Mouse (Mus musculus) stomach, embryonic 15.5 days (tissue): ENCODE results near the gene Hcrtr2. TPM values are rescaled to one million over a fixed set of nuclear protein-coding genes. Genes with fewer than 3 reads are reported as not detected.
A peak's percentile ranks its signal among the peaks of the same experiment; 100 is the strongest.

Experiments used
- ATAC-seq: fragments of 200-750 bp; cut with Nextera tagmentation; 2 replicates; pipeline ENCODE4 v1.8.0; 2017; ENCODE audit warnings: low read depth, moderate number of reproducible peaks, moderate TSS enrichment; ENCODE audit not compliant: insufficient read depth, low FRiP score
- H3K27ac ChIP-seq: fragments of 300-500 bp; sonication (generic); 2 replicates; pipeline ENCODE4 v1.5.1; 2015; ENCODE audit warnings: mild to moderate bottlenecking, inconsistent platforms
- H3K27me3 ChIP-seq: fragments of 300-500 bp; sonication (generic); replicated peaks from 2 replicates; pipeline ENCODE4 v1.6.1; 2015; ENCODE audit warnings: inconsistent platforms
- H3K36me3 ChIP-seq: fragments of 300-500 bp; sonication (generic); 2 replicates; pipeline ENCODE4 v1.6.1; 2015; ENCODE audit warnings: inconsistent platforms
- H3K4me1 ChIP-seq: fragments of 300-500 bp; sonication (generic); 2 replicates; pipeline ENCODE4 v1.6.1; 2015; ENCODE audit warnings: inconsistent platforms
- H3K4me2 ChIP-seq: fragments of 300-500 bp; sonication (generic); 2 replicates; pipeline ENCODE4 v1.6.1; 2015; ENCODE audit warnings: mild to moderate bottlenecking, inconsistent platforms
- H3K4me3 ChIP-seq: fragments of 300-500 bp; sonication (generic); replicated peaks from 2 replicates; pipeline ENCODE4 v1.5.1; 2015; ENCODE audit warnings: inconsistent platforms
- H3K9ac ChIP-seq: fragments of 300-500 bp; sonication (generic); 2 replicates; pipeline ENCODE4 v1.6.1; 2015; ENCODE audit warnings: inconsistent platforms
- H3K9me3 ChIP-seq: fragments of 300-500 bp; sonication (generic); 2 replicates; pipeline ENCODE4 v1.6.1; 2016; ENCODE audit warnings: inconsistent platforms
- WGBS: fragments of 180-500 bp; shearing (Covaris S2); methylation state at CpG from one replicate; pipeline ENCODE4 v1.1.7; 2015; 5-methylcytosine and 5-hydroxymethylcytosine counted together
- polyA plus RNA-seq: library from polyadenylated mRNA; unstranded; fragments of >200 nt; fragmentation: Nextera tagmentation; extraction: Ambion mirVana; gene quantifications from 2 replicates; pipeline ENCODE4 v1.2.1, GENCODE M21; 2015

Hcrtr2 gene
- polyA plus RNA-seq, 1 experiment from 2014 or later = not detected

DNA sequence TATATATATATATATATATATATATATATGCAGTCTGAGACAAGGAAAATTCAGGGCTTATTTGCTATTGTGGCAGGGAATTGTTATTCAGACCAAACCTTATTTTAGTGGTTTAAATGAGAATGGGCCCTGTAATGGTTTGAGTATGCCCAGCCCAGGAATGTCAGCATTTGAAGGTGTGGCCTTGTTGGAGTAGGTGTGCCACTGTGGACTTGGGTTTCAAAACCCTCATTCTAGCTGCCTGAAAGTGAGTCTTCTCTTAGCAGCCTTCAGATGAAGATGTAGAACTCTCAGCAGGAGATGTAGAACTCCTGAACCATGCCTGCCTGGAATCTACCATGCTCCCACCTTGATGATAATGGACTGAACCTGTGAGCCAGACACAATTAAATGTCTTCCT lies 9.7 kb downstream of the Hcrtr2 start:
- H3K27ac ChIP-seq = no peak overlapping the region
- no peak for ATAC-seq
- H3K9me3 ChIP-seq = no peaks in the 10 kb centered on the region
- H3K9ac ChIP-seq = no peak overlapping the region
- H3K4me2 ChIP-seq = no peak overlapping the region
- H3K4me1 ChIP-seq = no peaks in the 10 kb centered on the region
- H3K4me3 ChIP-seq = no peak overlapping the region
- H3K36me3 ChIP-seq = no peaks in the 10 kb centered on the region
- H3K27me3 ChIP-seq = no peaks in the 10 kb centered on the region

DNA sequence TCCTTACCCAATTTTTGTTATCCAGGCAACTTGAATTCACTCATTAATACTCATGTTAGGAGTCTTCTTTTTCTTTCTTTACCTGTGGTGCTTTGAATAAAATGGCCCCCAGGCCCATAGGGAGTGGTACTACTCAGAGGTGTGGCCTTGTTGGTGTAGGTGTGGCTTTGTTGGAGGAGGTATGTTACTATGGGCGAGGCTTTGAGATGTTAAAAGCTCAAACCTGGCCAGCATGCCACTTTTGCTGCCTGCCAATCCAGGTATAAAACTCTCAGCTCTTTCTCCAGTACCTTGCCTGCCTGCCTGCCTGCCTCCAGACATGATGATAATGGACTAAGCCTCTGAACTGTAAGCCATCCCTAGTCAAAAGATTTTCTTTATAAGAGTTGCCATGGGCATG lies 11.4 kb downstream of the Hcrtr2 start:
- Histone ChIP-seq H3K9ac (no peak overlapping the region), H3K36me3 (no peaks in the 10 kb centered on the region), H3K27me3 (no peaks in the 10 kb centered on the region), H3K9me3 (no peaks in the 10 kb centered on the region), H3K4me1 (no peaks in the 10 kb centered on the region), H3K4me3 (no peak overlapping the region), H3K27ac (no peak overlapping the region), H3K4me2 (no peak overlapping the region)
- WGBS = 56% methylated on average over 1 of the region's 1 CpGs
- ATAC-seq = no peak

DNA sequence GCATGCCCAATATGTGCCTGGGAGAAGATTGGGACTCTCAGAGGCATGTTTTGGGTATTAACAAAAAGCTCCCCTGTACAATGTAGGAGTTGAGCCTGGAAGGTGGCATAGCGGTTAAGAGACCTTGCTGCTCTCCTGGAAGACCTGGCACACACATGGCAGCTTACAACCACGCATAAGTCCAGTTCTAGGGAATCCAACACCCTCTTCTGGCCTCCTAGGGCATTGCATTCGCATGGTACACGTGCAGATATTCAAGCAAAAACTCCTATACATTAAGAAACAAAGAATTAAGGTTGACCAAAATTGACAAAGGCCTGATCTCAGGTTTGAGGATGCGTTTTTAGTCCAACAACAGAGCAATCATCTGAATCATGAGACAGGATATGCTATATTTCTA lies 32.3 kb downstream of the Hcrtr2 start:
- Histone ChIP-seq H3K27me3 (no peaks in the 10 kb centered on the region), H3K36me3 (no peaks in the 10 kb centered on the region), H3K4me3 (no peak overlapping the region), H3K27ac (no peak overlapping the region), H3K9me3 (no peaks in the 10 kb centered on the region), H3K9ac (no peak overlapping the region), H3K4me1 (no peaks in the 10 kb centered on the region), H3K4me2 (no peak overlapping the region)
- no peak for ATAC-seq
- 73% methylated on average over 5 of the region's 5 CpGs for WGBS

DNA sequence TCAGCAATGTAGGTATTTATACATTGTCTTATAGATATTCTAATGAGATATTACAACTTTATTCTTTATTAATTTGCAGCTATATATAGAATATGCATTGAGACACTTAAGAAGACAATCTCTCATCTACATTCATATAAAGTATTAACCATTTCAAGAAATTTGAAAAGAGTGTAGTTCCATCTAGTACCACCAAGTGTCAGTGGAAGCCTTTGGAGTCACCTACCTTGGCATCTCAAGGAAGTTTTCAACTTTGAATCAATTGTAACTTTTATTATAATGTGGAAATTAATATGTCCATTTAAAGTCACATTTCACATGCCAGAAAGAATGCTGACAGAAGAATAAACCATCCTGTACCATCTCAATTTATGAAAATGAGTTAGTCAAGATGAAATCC lies 52.8 kb downstream of the Hcrtr2 start:
- H3K27me3 ChIP-seq = no peaks in the 10 kb centered on the region
- no peaks in the 10 kb centered on the region for H3K36me3 ChIP-seq
- H3K9ac ChIP-seq = no peak overlapping the region
- H3K4me2 ChIP-seq = no peak overlapping the region
- no peak overlapping the region for H3K27ac ChIP-seq
- no peak for ATAC-seq
- no peaks in the 10 kb centered on the region for H3K4me1 ChIP-seq
- no peak overlapping the region for H3K4me3 ChIP-seq
- no peaks in the 10 kb centered on the region for H3K9me3 ChIP-seq

DNA sequence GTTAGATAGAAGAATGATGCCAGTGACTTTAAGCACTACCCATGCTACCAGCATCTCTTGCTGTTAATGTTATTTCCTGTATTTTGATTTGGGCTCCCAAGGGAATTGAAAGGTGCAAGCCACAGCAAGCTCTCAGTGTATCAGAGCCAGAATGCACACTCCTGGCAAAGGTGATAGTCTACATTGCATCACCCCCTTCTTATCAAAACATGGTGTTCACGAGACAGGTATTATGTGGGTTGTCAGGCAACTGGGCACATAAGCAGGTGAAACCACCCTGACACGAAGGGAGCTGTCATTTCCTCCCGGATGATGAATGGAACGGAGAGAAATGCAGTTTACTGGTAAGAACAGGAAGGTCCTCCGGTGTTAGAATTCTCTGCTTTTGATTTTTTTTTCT lies 65.9 kb downstream of the Hcrtr2 start:
- no peaks in the 10 kb centered on the region for H3K36me3 ChIP-seq
- ATAC-seq = no peak
- 56% methylated on average over 5 of the region's 5 CpGs for whole genome bisulfite sequencing

DNA sequence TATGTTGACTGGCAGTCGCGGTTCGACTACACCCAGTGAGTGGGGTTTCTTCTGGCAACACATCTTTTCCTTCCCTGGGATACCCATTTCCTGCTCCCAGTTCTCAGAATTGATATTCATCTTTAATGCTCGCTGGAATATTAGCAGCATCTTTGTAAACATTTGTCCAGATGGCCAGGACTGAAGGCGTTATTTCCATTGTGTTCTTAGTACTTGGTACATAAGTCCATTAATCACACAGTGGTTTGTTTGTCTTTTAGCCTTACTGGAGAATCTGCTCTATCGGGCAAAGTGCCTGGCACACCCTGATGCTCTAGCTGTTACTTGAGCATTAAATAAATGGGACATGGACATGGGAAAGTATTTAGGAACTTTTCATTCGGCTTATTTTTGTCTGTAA lies 71.1 kb downstream of the Hcrtr2 start:
- Histone ChIP-seq H3K9ac (no peak overlapping the region), H3K27ac (no peak overlapping the region), H3K27me3 (no peaks in the 10 kb centered on the region), H3K9me3 (no peaks in the 10 kb centered on the region), H3K4me2 (no peak overlapping the region), H3K36me3 (no peaks in the 10 kb centered on the region), H3K4me3 (no peak overlapping the region), H3K4me1 (no peaks in the 10 kb centered on the region)
- no peak for ATAC-seq
- WGBS = 52% methylated on average over 7 of the region's 7 CpGs

More for the DNA sequence above, 65.9 kb downstream of the Hcrtr2 start:
- Histone ChIP-seq H3K27ac (no peak overlapping the region), H3K4me3 (no peak overlapping the region), H3K4me2 (no peak overlapping the region), H3K4me1 (no peaks in the 10 kb centered on the region), H3K9ac (no peak overlapping the region), H3K27me3 (no peaks in the 10 kb centered on the region), H3K9me3 (no peaks in the 10 kb centered on the region)

DNA sequence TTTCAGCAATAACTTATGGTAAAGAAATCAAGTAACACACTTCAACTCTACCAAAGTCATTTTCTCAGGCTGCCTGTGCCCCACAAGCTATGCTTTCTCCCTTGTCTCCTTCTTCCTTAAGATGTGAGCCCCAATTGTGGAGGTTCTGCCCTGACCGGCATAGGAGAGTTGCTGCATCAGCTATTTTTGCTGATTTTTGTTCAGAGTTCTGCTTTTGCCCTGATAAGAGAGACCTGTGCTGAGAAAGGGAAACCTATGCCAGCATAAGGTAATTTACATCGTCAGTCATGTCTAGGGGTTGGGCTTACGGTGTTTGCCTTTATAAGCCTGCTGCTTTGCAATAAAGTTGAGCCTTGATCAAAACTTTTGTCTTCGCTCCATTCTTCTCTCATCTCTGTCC lies 71.5 kb downstream of the Hcrtr2 start:
- no peak for ATAC-seq
- Histone ChIP-seq H3K9ac (no peak overlapping the region), H3K27me3 (no peaks in the 10 kb centered on the region), H3K4me3 (no peak overlapping the region), H3K9me3 (no peaks in the 10 kb centered on the region), H3K4me2 (no peak overlapping the region), H3K27ac (no peak overlapping the region), H3K36me3 (no peaks in the 10 kb centered on the region), H3K4me1 (no peaks in the 10 kb centered on the region)
- WGBS = 87% methylated on average over 4 of the region's 4 CpGs

DNA sequence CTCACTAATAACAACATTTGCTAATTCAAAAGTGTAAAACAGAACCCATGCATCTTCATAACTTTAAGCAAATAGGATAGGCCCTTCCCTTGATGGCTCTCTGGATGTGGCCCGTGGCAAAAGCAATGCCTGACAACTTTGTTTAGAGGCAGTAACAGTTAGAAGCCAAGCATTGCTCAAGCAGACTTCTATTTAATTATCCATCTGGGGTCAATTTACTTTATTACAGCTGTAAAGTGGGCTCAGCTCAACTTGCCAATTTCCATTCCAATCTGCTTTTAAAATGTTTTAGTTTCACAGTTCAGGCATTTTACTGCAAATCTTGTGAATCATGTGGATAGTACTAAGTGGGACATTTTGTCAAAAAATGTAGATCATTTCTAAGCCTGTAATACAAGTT lies 81.3 kb downstream of the Hcrtr2 start:
- Histone ChIP-seq H3K4me2 (no peak overlapping the region), H3K27me3 (no peaks in the 10 kb centered on the region), H3K4me3 (no peak overlapping the region), H3K27ac (no peak overlapping the region), H3K36me3 (no peaks in the 10 kb centered on the region), H3K9me3 (no peaks in the 10 kb centered on the region), H3K4me1 (no peaks in the 10 kb centered on the region), H3K9ac (no peak overlapping the region)
- no peak for ATAC-seq
- 45% methylated on average over 1 of the region's 1 CpGs for WGBS

DNA sequence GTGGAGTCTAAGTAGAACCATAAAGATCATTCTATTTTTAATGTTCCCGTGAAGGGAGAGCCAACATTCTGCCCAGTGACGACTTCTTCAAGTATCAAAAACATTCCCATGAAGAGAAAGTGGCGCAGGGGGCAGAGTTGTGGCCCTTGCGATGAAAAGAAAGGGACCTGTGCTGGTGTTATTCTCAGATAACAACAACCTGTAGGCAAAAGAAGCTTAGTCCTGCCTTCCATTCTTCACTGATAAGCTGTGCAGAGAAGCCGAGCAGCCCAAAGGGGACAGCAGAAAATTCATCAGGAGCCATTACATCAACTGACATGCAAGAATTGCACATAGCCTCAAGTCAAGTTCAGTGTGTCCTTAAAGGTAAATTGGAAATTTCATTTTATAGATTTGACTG lies 85.7 kb downstream of the Hcrtr2 start:
- Histone ChIP-seq H3K4me2 (no peak overlapping the region), H3K27ac (no peak overlapping the region), H3K27me3 (no peaks in the 10 kb centered on the region), H3K9ac (no peak overlapping the region), H3K4me3 (no peak overlapping the region), H3K36me3 (no peaks in the 10 kb centered on the region), H3K9me3 (no peaks in the 10 kb centered on the region), H3K4me1 (no peaks in the 10 kb centered on the region)
- no peak for ATAC-seq
- WGBS = 74% methylated on average over 5 of the region's 5 CpGs

DNA sequence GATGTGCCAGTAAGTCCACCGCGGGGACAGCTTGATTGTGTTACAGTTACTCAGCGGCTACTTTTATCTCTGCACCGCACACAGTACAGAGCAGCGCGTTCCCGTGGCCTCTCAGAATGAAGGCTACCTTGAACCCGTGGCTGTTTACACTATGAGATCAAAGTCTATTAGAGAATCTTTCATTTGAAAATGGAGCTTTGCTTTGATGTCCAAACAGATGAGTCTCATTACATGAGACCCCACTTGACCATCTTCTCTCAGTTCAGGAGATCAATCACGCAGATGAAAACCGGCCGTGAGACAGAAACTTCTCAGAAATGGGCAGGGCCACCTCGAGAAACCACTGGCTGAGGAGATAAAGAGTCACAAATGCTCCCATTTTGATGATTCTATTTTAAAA lies 86.4 kb downstream of the Hcrtr2 start:
- Histone ChIP-seq H3K27me3 (no peaks in the 10 kb centered on the region), H3K9ac (no peak overlapping the region), H3K4me1 (no peaks in the 10 kb centered on the region), H3K9me3 (no peaks in the 10 kb centered on the region), H3K4me2 (peak overlapping the region; percentile 63), H3K36me3 (no peaks in the 10 kb centered on the region), H3K4me3 (no peak overlapping the region), H3K27ac (no peak overlapping the region)
- WGBS = 29% methylated on average over 12 of the region's 12 CpGs
- ATAC-seq = peak; percentile 83

DNA sequence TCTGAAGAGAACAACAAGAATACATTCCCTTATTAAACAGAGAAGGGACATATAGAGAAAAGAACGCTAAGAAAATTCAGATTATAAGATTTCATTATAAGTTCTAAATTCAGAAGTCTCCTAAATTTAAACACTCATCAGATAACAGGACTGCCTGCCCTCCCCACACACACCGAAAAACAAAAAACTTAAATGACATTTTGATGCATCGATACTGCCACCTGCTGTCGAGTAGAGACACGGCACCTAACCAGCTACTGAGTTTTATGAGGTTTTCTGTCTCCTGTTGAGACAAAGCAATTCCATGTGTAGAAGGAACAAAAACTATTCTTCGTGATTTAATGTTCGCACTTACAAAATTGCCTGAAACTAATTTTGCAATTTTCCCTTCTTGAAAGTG lies 87.0 kb downstream of the Hcrtr2 start:
- H3K9ac ChIP-seq = no peak overlapping the region
- peak overlapping the region; percentile 63 for H3K4me2 ChIP-seq
- no peaks in the 10 kb centered on the region for H3K36me3 ChIP-seq
- peak; percentile 76; the same call in 1 of the 2 replicates for ATAC-seq
- H3K9me3 ChIP-seq = no peaks in the 10 kb centered on the region
- no peaks in the 10 kb centered on the region for H3K27me3 ChIP-seq
- no peaks in the 10 kb centered on the region for H3K4me1 ChIP-seq
- no peak overlapping the region for H3K27ac ChIP-seq
- under 1% methylated on average over 7 of the region's 7 CpGs for WGBS
- peak overlapping the region; percentile 39; the same call in 1 of the 2 replicates for H3K4me3 ChIP-seq

DNA sequence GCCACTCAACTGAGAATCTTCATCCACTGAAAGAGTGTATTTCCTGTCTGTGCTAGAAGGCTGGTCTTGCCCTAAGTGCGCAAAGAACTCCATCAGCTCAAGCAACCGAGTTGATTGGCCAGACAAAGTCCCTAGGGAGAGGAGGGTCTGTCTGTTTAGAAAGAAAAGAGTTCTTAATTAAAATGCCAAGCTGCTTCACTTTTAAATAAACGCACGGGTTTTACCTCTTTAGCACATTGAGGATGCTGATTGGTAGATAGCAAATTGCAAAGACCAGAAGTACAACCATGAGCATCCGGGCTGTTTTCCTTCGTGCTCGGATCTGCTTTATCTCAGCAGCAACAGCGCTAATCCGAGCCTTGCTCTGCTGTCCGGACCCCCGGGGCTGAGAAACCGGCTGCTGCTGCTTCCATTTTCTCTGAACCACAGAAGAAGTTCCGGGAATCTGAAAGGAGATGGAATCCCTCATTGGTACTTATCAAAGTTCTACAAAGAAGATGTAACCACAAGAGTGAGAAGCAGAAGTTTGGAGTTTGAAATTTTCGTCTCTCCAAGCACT lies 87.6 kb downstream of the Hcrtr2 start:
- Histone ChIP-seq H3K27me3 (no peaks in the 10 kb centered on the region), H3K4me3 (peak overlapping the region; percentile 39), H3K9ac (peak overlapping the region; percentile 6; the same call in 1 of the 2 replicates), H3K36me3 (no peaks in the 10 kb centered on the region), H3K9me3 (no peaks in the 10 kb centered on the region), H3K27ac (peak overlapping the region; percentile 63), H3K4me2 (peak overlapping the region; percentile 63), H3K4me1 (no peaks in the 10 kb centered on the region)
- peak; percentile 73; the same call in 1 of the 2 replicates for ATAC-seq
- 4% methylated on average over 14 of the region's 14 CpGs for WGBS

DNA sequence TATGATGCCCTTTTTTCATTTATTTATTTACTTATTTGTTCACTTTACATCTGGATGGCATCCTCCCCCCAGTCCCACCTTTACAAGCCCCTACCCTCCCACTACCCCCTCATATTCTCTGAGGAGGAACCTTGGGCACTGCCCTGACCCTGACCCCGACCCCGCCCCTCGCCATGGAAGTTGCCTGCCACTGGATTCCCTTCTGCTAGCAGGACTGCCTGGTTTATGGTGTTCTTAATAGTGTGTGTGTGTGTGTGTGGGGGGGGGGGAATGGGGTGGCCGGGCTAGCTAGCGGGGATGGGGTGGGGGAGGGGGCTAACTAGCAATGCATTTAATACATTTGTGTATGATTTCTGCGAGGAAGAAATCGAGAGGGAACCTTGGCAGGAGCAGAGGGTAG lies 88.8 kb downstream of the Hcrtr2 start:
- WGBS = 56% methylated on average over 7 of the region's 7 CpGs
- H3K4me1 ChIP-seq = no peaks in the 10 kb centered on the region
- no peak overlapping the region for H3K4me2 ChIP-seq
- no peak for ATAC-seq
- no peaks in the 10 kb centered on the region for H3K36me3 ChIP-seq
- H3K27me3 ChIP-seq = no peaks in the 10 kb centered on the region
- H3K9ac ChIP-seq = no peak overlapping the region
- H3K4me3 ChIP-seq = no peak overlapping the region
- no peak overlapping the region for H3K27ac ChIP-seq
- H3K9me3 ChIP-seq = no peaks in the 10 kb centered on the region
